Mouse (Mus musculus): Measurements from ENCODE around the gene Atg3.

Atg3 gene

DNA sequence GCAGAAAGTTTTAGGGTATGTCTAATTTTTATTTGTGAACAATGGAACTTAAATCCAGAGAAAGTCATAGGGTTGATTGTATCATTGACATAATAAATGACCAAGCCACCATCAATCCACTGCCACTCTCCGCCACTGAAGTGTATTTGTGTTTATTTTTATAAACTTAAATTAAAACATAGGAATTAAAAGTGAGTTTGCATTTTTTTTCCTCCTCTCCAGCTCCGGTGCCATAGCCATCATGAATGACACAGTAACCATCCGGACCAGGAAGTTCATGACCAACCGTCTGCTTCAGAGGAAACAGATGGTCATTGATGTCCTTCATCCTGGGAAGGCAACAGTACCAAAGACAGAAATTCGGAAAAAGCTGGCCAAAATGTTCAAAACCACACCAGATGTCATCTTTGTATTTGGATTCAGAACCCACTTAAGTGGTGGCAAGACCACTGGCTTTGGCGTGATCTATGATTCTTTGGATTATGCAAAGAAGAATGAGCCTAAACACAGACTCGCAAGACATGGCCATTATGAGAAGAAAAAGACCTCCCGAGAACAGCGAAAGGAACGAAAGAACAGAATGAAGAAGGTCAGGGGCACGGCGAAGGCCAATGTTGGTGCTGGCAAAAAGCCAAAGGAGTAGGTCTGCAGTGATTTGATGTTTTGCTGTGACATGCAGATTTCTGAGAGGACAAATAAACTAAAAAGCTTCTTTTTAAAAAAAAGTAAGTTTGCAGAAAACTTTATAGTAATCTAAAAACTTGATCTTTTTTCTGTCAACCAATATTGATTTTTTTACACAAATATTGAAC, 46.5 kb downstream of the Atg3 start:
- DNase-seq (ENCODE audit: low spot score) = no peak

DNA sequence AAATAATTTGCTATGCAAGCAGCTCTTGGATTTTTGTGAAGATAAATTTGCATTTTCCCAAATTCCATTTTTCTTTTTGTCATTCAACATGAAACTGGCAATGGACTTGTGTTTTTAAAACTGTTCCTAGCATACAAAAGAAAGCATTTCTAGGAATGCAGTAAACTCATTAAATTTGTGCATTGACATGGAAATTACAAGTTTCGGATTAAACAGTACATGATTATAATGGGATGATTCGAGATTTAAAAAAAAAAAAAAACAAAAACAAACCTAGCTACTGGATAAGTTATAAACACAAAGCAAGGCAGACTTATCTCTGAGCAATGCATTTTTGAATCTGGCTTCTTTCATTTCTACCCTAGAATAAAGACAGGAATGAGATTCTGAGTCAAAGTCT, 63.4 kb downstream of the Atg3 start:
- no peak for DNase-seq (ENCODE audit: low spot score)

- DNase-seq (ENCODE audit: low spot score) = no peak
Measured at GRCm38 (mm10) chr16:45222771-45223170, 64.2 kb downstream of the Atg3 start.

- no peak for DNase-seq (ENCODE audit: low spot score)
Measured at GRCm38 (mm10) chr16:45223648-45224388, 65.2 kb downstream of the Atg3 start, which contains the start of gene Btla. Gene Btla (plus strand): TSS chr16:45224315.

GRCm38 (mm10) chr16:45224431-45225008, 65.9 kb downstream of the Atg3 start:
- DNase-seq (ENCODE audit: low spot score) = no peak

- no peak for DNase-seq (ENCODE audit: low spot score)
Measured at GRCm38 (mm10) chr16:45227002-45227401, 68.4 kb downstream of the Atg3 start.

DNA sequence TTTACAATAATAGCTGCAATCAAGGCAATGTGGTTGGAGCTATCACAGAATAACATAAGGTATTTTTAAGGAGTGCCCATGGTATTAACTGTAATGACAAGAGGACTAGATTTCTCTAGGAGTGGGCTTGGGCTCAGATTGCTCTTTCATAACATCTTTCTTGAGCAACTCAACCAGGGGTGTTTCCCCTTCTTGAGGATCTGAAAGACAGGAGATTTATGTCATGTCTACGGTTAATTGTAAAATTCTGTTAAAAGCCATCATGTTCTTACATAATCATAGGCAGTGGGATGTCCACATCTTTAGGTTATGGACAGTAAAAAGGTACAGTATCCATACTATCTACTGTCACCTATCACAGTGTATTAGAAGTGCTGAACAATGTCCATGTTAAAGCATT, 72.7 kb downstream of the Atg3 start:
- no peak for DNase-seq (ENCODE audit: low spot score)

DNA sequence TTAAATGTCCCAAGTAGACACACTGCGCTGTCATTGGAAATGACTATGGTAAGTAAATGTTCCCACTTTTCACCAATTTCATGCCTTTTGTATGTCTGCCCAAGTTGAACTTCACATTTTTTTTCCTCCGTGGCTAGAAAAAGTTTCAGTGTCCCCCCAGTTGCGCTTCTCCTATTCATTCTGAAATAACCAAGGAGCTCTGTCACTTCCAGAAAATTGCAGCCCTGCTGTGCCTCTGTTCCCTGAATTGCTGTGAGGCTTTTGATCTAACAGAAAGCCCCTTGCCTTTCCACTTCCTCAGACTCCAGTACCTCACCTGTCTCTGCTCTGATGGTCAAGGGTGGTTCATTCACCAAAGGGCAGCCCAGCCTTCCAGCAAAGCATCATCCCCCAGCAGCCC, 74.4 kb downstream of the Atg3 start:
- DNase-seq (ENCODE audit: low spot score) = no peak

Data from embryo, embryonic 10.5 days (tissue).